Comparison of ENCODE assay signal across 8 mouse cellular contexts in the genomic region with DNA sequence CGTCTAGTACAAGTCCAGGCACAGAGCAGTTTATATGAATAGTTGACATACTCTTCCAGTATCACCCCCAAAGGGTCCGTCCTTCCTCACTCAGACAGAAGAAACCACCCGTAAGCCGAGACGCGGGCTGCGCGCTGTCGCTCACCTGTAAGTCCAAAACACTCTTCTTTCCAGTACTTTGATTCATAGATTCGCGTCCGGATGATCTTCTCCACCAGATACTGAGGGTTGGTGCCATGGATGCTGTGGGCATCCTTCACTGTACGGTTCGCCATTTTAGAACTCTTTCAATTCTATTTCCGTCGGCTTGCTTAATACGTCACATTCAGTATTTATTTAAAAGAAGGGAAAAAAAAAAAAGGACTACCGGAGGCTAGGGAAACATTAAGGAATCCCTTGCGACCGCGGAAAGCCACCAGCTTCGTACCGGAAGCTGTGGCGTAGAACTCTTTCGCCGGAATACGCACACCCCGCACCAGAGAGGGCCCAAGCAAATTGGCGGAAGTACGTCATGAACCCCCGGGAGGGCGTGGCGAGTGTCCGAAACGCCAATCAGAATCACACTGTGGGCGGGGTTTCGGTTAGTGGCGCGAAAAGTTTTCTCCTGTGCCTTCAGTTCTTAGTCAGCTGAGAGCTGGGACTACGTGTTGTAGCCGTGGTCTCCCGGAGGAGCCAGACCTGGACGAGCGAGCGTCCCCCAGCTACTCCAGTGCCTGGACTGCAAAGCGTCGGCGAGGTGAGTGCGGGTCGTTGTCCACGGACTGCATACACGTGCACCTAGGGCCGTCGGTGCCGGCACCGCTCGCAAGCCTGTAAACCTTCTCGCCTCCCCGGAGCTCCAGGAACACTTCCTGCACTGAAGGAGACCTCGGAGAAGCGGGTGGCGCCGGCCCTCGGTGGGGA. TPM values are rescaled to one million over a fixed set of nuclear protein-coding genes. Genes with fewer than 3 reads are reported as not detected.
DNase-seq lines count a peak whose midpoint lies in the region; ATAC-seq and TF ChIP-seq lines count a peak whose summit lies in the region.

A gene (minus strand): TSS at position 497 of the 903 bp plus-strand sequence.
A gene (plus strand): TSS at position 584 of the 903 bp plus-strand sequence.

- ATAC-seq in erythroid progenitor cell, adult 5-6 weeks (replicated peaks; ENCODE audit: low FRiP score, poor library complexity, severe bottlenecking), result peak; percentile 94
- ATAC-seq in heart, embryonic 12.5 days (ENCODE audit: insufficient number of reproducible peaks, low FRiP score), result peak; percentile 99
- peak; percentile 97 for ATAC-seq in kidney, postnatal 0 days (replicated peaks; ENCODE audit: low FRiP score, low read depth)
- ATAC-seq in liver, embryonic 11.5 days (replicated peaks; ENCODE audit: low FRiP score), result peak; percentile 95
- ATAC-seq in stomach, embryonic 14.5 days (ENCODE audit: insufficient number of reproducible peaks, insufficient read depth, low FRiP score, low read depth), result peak; percentile 99

- H3K4me2 ChIP-seq in heart, embryonic 12.5 days, result peak within 1 kb of the TSS; percentile 97
- H3K4me2 ChIP-seq in kidney, postnatal 0 days (ENCODE audit: low read length), result peak within 1 kb of the TSS; percentile 85
- peak within 1 kb of the TSS; percentile 67 for H3K4me2 ChIP-seq in liver, embryonic 11.5 days
- H3K4me2 ChIP-seq in stomach, embryonic 14.5 days (replicated peaks; ENCODE audit: low read depth, low read length), result peak within 1 kb of the TSS; percentile 94

- H3K27ac ChIP-seq in heart, embryonic 12.5 days (ENCODE audit: poor library complexity, severe bottlenecking), result peak within 1 kb of the TSS; percentile 73
- H3K27ac ChIP-seq in kidney, postnatal 0 days, result peak within 1 kb of the TSS; percentile 84
- H3K27ac ChIP-seq in liver, embryonic 11.5 days (ENCODE audit: low read depth, low read length), result peak within 1 kb of the TSS; percentile 89
- peak within 1 kb of the TSS; percentile 46; the same call in 1 of the 2 replicates for H3K27ac ChIP-seq in stomach, embryonic 14.5 days (ENCODE audit: low read length)

- no peaks in the 10 kb centered on the region for H3K9me3 ChIP-seq in heart, embryonic 12.5 days (replicated peaks)
- no peaks in the 10 kb centered on the region for H3K9me3 ChIP-seq in kidney, postnatal 0 days (replicated peaks; ENCODE audit: low read length)
- no peaks in the 10 kb centered on the region for H3K9me3 ChIP-seq in liver, embryonic 11.5 days (ENCODE audit: control insufficient read depth, low read length)
- no peaks in the 10 kb centered on the region for H3K9me3 ChIP-seq in stomach, embryonic 14.5 days (ENCODE audit: control insufficient read depth, low read depth, low read length)

- H3K27me3 ChIP-seq in heart, embryonic 12.5 days (replicated peaks), result no peaks in the 10 kb centered on the region
- H3K27me3 ChIP-seq in kidney, postnatal 0 days (ENCODE audit: insufficient read depth, low read length), result no peaks in the 10 kb centered on the region
- H3K27me3 ChIP-seq in liver, embryonic 11.5 days (replicated peaks; ENCODE audit: control insufficient read depth, insufficient read depth, low read length), result no peaks in the 10 kb centered on the region
- no peaks in the 10 kb centered on the region for H3K27me3 ChIP-seq in stomach, embryonic 14.5 days (ENCODE audit: control insufficient read depth, insufficient read depth, low read length)

- no peak for TF ChIP-seq CTCF in kidney, postnatal 0 days (IDR thresholded peaks at IDR 0.05; ENCODE audit: low read depth)

- H3K9ac ChIP-seq in heart, embryonic 12.5 days, result peak within 1 kb of the TSS; percentile 82
- H3K9ac ChIP-seq in kidney, postnatal 0 days (ENCODE audit: low read depth, low read length), result peak within 1 kb of the TSS; percentile 69
- H3K9ac ChIP-seq in liver, embryonic 11.5 days (ENCODE audit: low read depth, low read length), result peak within 1 kb of the TSS; percentile 91
- peak within 1 kb of the TSS; percentile 53 for H3K9ac ChIP-seq in stomach, embryonic 14.5 days (replicated peaks; ENCODE audit: low read depth, low read length)

- WGBS in heart, embryonic 12.5 days, result under 1% methylated on average over 64 of the region's 64 CpGs
- under 1% methylated on average over 64 of the region's 64 CpGs for WGBS in kidney, postnatal 0 days
- under 1% methylated on average over 64 of the region's 64 CpGs for WGBS in liver, embryonic 11.5 days
- under 1% methylated on average over 64 of the region's 64 CpGs for WGBS in stomach, embryonic 14.5 days

- H3K4me3 ChIP-seq in heart, embryonic 12.5 days, result peak within 1 kb of the TSS; percentile 90
- H3K4me3 ChIP-seq in kidney, postnatal 0 days (replicated peaks; ENCODE audit: low read depth, low read length), result peak within 1 kb of the TSS; percentile 87
- H3K4me3 ChIP-seq in liver, embryonic 11.5 days (ENCODE audit: low read depth, low read length), result peak within 1 kb of the TSS; percentile 92
- H3K4me3 ChIP-seq in stomach, embryonic 14.5 days (ENCODE audit: low read depth, low read length), result peak within 1 kb of the TSS; percentile 75

- peaks cover 20% of the 10 kb centered on the region for H3K4me1 ChIP-seq in heart, embryonic 12.5 days (replicated peaks)
- H3K4me1 ChIP-seq in kidney, postnatal 0 days (replicated peaks; ENCODE audit: insufficient read depth, low read length), result peaks cover 4% of the 10 kb centered on the region; the same call in 1 of the 2 replicates
- peaks cover 8% of the 10 kb centered on the region for H3K4me1 ChIP-seq in liver, embryonic 11.5 days (replicated peaks; ENCODE audit: control insufficient read depth, insufficient read depth, low read length)
- H3K4me1 ChIP-seq in stomach, embryonic 14.5 days (ENCODE audit: control insufficient read depth, insufficient read depth, low read length), result peaks cover 9% of the 10 kb centered on the region

- peak; percentile 97 for DNase-seq in CD4-positive helper T cell, adult 2 months (ENCODE audit: low read depth, low spot score)
- peak; percentile 98 for DNase-seq in brain, embryonic 18.5 days (ENCODE audit: low read depth, low spot score)
- DNase-seq in kidney, postnatal 0 days (ENCODE audit: low spot score), result peak; percentile 99
- DNase-seq in liver, embryonic 11.5 days (ENCODE audit: low spot score), result peak; percentile 98
- DNase-seq in naive thymus-derived CD4-positive, alpha-beta T cell, adult 2 months (ENCODE audit: low read depth), result peak; percentile 98

- peaks cover 14% of the 10 kb centered on the region for H3K36me3 ChIP-seq in heart, embryonic 12.5 days
- no peaks in the 10 kb centered on the region for H3K36me3 ChIP-seq in kidney, postnatal 0 days (ENCODE audit: insufficient read depth, low read length)
- H3K36me3 ChIP-seq in liver, embryonic 11.5 days (ENCODE audit: control insufficient read depth, insufficient read depth, low read length), result peaks cover 6% of the 10 kb centered on the region; the same call in 1 of the 2 replicates
- peaks cover 19% of the 10 kb centered on the region; the same call in 1 of the 2 replicates for H3K36me3 ChIP-seq in stomach, embryonic 14.5 days (ENCODE audit: control insufficient read depth, insufficient read depth, low read length)

RNA-seq across cellular contexts. Expression of the first gene that starts in this region (rescaled TPM):
- 37.8 and 43.2 TPM in 2 replicates for total RNA-seq in erythroid progenitor cell, adult 5-6 weeks (2015; ENCODE audit: low replicate concordance)
- 55.5 and 62.9 TPM in 2 replicates for total RNA-seq in erythroid progenitor cell, adult 5-6 weeks (2017; ENCODE audit: low replicate concordance)
- polyA plus RNA-seq in heart, embryonic 12.5 days (2016; fragmentation: Nextera tagmentation; extraction: Ambion mirVana), result 58.3 and 61.2 TPM in 2 replicates
- 66.6 and 68.2 TPM in 2 replicates for polyA plus RNA-seq in kidney, postnatal 0 days (2015; fragmentation: Nextera tagmentation; extraction: Ambion mirVana)
- 89.0 and 96.2 TPM in 2 replicates for polyA plus RNA-seq in liver, embryonic 11.5 days (2014; fragmentation: Nextera tagmentation; extraction: Ambion mirVana)
- 81.2 and 83.8 TPM in 2 replicates for polyA plus RNA-seq in stomach, embryonic 14.5 days (2014; fragmentation: Nextera tagmentation; extraction: Ambion mirVana)

RNA-seq across cellular contexts. Expression of the second gene that starts in this region (rescaled TPM):
- total RNA-seq in erythroid progenitor cell, adult 5-6 weeks (2015; ENCODE audit: low replicate concordance), result 67.4 and 79.2 TPM in 2 replicates
- total RNA-seq in erythroid progenitor cell, adult 5-6 weeks (2017; ENCODE audit: low replicate concordance), result 39.6 and 63.5 TPM in 2 replicates
- 6.2 and 7.2 TPM in 2 replicates for polyA plus RNA-seq in heart, embryonic 12.5 days (2016; fragmentation: Nextera tagmentation; extraction: Ambion mirVana)
- polyA plus RNA-seq in kidney, postnatal 0 days (2015; fragmentation: Nextera tagmentation; extraction: Ambion mirVana), result 4.6 and 4.9 TPM in 2 replicates
- polyA plus RNA-seq in liver, embryonic 11.5 days (2014; fragmentation: Nextera tagmentation; extraction: Ambion mirVana), result 30.2 and 36.1 TPM in 2 replicates
- 8.2 and 10.8 TPM in 2 replicates for polyA plus RNA-seq in stomach, embryonic 14.5 days (2014; fragmentation: Nextera tagmentation; extraction: Ambion mirVana)

Comparison
In these comparisons a context has a peak if more than half of its experiments do, and no peak if none do; other contexts are left out.
1. Peak in every context shown above with its lines: DNase-seq, ATAC-seq, H3K4me3 ChIP-seq and H3K27ac ChIP-seq.